Mouse (Mus musculus) spleen, adult 18-20 months (tissue): ENCODE measurements at regions not wholly inside any gene's neighbourhood (a gene's known extent, or its start where the extent isn't known, plus 50 kb on each side); places are given as distances from the start of the nearest gene placed in this dataset.
"Not testable (repeated sequence)": the region's sequence is repeated elsewhere in the genome, so short reads cannot be mapped to it uniquely, and the experiment has no call there.

Experiments used
- DNase-seq, 2 experiments: peaks; one replicate each; pipeline ENCODE4 v3.0.0; 2022; ENCODE audit warnings: mixed read lengths in 2 of 2

DNA sequence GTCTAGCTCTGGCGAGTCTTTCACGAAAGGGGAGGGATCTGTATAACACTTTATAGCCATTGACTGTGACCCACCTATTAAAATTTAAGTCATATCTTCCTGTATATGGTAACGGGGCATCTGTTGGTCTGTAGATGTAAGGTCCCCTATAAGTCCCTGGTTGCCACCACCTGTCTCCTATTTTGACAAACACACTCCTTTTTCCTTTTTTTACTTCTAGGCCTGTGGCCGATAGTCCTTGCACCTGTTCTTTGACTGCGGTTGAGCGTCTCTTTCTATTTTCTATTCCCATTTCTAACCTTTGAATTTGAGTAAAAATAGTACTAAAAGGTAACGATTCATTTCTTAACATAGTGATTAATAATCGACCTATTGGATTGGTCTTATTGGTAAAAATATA lies 1034.1 kb upstream of the Sel1l start:
- DNase-seq = not testable (repeated sequence)

DNA sequence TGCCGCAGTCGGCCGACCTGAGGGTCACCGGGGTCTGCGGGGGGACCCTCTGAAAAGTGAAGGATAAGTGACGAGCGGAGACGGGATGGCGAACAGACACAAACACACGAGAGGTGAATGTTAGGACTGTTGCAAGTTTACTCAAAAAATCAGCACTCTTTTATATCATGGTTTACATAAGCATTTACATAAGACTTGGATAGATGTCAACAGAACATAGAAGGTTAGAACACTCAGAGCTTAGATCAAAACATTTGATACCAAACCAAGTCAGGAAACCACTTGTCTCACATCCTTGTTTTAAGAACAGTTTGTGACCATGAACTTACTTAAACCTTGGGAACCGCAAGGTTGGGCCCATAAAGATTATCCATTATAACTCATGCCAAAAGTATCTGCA lies 1033.6 kb upstream of the Sel1l start:
- DNase-seq = not testable (repeated sequence)

DNA sequence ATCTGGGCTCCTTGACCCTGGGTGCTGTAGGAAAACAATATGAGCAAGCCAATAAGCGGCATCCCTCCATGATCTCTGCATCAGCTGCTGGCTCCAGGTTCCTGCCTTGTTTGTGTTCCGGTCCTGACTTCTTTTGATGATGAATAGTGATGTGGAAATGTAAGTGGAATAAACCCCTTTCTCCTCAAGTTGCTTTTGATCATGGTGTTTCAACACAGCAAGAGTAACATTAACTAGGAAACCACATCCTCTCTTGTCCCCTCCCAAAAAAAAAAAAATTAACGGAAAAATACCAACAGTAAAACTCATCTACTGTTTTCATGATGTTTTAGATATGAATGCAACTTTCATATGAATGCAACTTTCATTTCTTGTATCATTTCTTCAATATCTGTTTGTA lies 1024.6 kb upstream of the Sel1l start:
- no peak for DNase-seq

DNA sequence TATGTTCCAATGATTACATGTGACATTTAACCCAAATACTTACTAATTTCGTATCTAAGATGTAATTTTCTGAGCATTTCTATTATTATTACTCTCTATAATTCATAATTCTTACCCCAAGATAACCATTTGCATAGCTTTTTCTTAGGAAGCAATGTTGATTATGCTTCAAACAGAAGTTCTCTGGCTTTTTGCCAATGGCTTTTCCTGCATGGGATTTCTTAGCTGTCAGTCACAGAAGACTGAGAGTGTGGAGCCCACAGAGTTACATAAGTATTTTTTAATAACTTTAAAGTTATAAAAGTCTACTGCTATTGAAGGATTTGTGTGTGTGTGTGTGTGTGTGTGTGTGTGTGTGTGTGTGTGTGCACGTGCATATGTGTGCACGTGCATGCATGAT lies 1020.4 kb upstream of the Sel1l start:
- no peak for DNase-seq

DNA sequence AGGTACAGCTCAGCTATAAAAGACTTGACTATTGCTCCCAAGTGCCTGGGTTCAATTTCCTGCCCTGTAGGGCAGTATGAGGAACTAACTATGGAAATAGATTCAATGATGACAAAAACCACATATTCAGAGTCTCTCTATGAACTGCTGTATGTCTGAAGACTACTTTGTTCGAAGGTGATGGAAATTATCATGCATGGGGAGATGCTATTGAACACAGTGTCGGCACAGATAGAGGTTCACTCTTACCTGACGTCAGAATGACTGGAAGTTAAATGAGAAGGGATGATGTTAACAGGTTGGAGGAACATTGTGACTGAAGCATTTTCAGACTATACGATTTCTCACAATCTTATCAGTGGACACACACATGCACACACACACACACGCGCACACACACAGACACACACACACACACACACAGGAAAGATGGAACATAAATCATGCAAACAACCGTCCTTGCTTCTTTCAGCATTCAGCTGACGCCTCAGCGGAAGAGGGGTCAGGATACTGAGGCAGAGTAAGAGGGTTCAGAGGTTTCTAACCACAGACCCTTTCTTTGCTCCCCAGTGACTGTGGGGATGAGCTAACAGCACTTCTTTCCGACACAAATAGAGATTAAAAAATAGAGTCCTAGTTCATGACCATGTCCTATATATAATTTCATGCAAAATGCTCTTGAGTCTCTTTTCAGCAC lies 974.3 kb upstream of the Sel1l start:
- peak in 1 of 2 experiments; percentile 4 for DNase-seq

DNA sequence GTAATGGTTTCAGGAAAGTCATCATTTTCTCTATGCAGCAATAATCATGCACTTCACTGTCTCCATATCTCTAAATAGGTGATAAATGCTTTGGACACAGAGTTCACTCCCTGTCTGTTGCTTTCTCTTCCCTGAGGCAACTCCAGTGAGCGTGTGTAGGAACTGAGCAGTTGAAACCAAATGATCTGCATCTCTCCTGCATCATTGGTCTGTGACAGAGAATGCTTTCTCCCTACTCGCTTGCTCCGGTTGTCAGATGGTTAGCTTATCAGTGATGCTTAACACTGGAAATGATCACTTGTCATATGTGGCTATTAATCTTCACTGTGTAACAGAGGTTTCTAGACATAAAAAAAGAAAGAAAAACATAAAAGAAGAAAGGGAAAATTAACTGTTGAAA lies 969.7 kb upstream of the Sel1l start:
- DNase-seq = no peak

DNA sequence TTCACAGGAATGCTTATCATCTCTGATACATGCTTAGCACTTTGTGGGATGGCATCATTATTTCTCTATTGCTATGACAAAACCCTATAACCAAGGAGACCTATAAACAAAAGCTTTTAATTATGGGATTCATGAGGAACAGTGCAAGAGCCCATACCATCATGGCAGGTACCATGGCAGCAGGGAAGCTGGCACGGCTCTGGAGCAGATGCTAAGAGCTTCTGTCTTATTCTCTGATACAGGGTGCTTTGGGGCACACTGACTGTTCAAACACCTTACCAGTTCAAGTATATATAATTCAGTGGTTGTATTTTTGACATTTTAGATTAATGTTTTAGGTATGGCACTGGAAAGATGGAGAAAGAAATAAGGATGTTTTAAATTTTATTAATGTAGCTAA lies 952.2 kb upstream of the Sel1l start:
- no peak for DNase-seq

DNA sequence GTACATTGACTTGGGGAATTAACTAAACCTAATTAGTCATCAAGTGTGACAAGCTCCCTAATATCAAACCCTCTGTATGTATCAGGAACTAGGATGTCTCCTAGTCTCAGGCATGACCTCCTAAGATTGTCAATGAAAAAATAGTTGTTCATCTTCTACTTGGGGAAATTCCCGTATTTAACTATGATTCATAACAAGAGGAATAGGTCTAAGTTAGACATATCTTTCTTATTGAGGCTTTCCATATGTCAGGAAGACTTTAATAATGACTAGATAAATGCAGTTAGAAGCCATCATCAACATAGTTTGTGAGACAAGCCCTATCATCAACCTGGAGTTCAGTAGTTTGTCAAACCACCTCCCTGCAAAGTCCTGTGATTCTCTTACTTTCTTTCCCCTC lies 934.4 kb upstream of the Sel1l start:
- DNase-seq = no peak

DNA sequence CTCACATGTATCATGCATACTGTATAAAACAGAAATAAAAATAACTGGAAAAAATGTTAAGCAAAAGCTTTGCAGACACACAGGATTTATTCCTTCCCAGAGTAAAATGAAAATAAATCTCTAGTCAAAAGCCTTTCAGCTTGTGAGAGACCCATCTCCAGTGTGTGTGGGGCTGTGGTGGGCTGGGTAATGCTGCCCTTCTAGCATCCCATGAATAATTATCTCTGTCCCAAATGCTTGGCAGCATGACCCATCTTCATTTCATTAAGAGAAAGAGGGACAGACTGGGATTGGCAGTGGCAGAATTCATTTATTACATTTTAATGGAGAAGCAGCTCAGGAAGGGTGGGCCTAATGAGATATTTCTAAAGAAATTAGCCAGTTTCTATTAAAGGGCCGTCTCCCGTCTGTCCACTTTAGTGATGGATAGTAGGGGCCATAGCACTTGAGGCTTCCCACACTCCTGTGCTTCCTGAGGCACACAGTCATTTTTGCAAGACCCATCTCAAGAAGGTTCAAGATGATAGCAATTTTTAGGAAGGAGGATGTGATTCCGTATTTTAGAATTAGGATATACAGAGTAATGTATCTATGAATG lies 930.8 kb upstream of the Sel1l start:
- DNase-seq = no peak

DNA sequence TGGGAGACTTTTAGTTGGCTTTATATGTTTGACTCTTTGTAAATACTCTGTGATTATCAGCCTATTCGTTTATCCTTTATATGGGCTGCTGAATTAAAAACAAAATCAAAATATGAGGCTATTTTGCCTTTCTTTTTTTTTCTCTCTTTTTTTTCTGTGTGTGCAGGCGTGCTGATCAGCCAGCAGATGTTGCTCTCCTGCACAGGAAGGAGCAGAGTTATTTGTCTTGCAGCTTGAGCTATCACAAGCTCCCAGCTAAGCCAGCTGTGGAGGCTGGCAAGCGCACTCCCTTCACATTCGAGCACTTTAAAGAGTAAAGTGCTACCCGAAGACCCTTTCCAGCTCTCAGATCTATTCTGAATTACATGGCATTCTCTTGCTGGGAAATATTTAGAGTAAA lies 926.7 kb upstream of the Sel1l start:
- no peak for DNase-seq

DNA sequence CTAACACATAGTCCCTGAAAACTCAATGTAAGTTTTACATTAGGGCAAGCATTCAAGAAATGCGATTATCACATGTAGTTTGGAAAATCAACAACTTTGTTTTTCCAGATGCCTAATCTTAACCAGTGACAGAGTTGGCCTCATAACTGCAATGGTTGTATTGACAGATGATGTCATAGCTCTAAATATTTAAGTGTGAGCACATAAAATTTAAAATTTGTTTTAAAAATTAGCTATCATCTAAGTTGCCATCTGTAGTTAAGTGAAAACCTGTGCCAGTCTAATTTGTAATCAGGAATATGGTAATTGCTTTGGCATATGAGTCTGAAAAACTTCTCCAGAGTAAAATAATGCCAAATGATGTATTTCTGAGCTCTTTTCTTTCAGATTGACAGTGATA lies 899.6 kb upstream of the Sel1l start:
- DNase-seq = no peak

DNA sequence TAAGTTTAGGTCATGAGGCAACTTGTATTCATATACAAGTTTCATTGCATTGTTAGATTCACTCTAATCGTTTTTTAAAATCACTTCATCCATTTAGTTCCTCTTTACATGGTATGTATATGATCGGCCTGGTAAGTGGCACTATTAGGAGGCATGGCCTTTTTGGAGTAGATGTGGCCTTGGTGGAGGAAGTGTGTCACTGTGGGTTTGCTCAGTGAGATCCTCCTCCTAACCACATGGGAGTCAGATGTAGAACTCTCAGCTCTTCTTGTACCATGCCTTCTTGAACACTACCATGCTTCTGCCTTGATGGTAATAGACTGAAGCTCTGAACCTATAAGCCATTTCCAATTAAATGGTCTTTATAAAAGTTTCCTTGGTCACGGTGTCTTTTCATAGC lies 891.9 kb upstream of the Sel1l start:
- DNase-seq = no peak

DNA sequence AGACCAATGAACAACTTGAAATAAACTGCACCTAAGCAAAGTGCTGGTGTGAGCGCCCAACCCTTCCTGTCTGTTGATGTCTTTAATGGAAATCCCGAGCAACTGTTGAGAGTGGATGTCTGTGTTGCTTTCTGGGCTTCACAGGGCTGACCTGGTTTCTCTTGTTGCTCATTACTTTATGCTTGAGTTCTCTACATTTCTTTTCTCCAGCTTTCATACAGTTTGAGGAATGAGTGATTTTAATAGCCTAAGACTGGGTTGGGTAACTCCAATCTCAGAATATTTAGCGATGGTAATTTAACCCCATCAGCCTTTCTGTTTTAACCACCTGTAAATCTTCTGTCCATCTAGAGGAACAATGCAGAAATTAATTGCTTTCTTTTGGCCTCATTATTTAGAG lies 890.2 kb upstream of the Sel1l start:
- no peak for DNase-seq

DNA sequence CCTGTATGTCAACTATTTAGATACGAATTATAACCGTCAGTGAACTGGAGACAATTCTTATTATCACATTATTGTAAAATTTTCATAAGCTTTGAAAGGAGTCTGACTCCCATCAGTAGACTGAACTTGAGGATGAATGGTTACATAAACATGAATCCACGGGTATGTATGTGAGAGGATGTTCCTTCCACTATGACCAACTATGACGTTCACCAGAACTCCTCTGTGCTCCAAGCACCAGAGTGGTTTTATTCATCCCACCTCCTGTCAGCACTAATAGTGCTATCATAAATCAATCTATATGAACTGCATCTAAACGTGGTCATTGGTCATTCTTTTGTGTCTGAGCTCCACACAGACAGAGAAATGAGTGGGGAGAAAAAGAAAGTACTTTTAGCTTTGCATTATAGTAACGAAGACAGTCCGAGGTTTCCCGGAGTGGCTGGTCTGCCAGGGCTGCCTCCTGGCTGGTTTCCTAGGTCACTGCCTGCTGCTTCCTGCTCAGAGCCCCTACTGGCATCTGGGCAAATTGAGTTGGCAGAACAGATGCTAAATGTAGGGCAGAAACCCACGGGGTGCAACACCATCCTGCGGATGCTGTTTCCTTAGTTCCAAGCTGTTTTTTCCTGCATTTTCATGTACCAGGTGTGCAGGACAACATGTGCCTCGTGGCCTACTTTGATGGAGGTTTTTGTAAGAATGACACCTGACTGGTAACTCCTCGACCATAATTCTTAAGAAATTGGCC lies 888.8 kb upstream of the Sel1l start:
- no peak for DNase-seq

DNA sequence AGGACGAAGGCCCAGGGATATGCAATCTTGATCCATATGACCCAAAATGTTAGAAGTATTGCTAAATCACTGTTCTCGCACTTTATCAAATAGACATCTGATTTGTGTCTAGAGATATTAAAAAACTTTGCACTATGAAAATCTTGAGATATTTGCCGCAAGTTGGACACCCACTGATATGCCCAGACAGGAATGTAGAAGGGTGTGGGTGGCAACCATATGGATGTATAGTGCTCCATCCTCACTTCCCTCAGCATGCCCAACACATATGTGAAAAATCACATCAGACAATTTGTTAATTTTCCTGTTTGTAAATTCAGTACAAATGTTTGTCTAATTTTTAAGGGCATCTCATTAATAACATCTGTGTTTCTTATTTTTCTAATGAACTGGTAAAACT lies 874.1 kb upstream of the Sel1l start:
- DNase-seq = no peak

DNA sequence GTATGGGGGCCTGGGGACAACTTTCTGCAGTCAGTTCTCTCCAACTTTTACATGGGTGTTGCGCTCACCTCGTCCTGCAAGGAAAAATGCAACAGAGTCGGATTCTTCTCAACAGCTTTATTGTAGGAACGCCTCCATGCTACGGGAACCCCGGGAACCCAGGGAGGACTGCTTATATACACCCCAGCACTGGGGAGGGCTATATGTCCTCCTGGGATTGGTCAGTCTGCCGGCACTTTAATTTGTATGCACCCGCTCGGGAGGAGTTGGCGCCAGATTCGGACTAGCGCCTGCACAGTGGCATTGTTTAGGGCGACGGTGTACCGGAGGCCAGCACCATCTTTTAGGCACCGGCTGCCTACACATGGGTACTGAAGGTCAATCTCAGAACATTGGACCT lies 864.5 kb upstream of the Sel1l start:
- no peak for DNase-seq

DNA sequence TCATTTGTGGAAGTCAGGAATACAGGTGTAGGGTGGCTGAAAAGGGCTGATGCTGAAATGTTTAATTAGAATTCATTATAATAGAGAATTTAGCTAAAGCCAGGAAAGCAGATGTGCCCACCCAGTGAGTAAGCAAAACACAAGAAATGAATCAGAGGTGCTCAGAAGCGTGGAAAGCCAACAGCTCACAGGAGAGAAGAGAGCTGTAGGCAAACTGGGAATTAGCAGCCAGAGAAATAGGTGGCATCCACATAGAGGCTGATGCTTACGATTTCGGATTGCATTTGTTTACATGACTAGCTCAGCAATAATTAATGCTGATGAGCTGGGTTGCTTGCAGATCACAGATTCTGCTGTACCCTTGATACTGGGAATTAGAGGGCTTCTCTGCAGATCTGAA lies 859.5 kb upstream of the Sel1l start:
- DNase-seq = no peak

DNA sequence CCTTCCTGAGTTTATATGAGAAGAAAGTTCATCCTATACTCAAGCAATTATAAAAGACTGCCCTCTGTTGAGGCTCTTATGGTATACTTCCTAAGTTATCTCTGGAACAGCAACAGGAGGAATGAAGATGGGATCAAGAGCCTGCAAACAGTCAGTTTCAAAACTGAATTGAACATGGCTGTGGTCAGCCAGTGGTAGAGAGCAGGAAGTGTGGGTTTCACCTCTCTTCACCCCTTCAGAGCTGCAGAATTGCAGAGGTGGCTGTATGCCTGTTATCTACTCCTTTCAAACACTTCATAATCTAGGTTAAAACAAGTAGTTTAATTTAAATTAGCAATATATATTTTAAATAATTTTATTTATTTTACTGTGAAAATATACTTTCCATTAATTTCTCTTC lies 854.8 kb upstream of the Sel1l start:
- no peak for DNase-seq

DNA sequence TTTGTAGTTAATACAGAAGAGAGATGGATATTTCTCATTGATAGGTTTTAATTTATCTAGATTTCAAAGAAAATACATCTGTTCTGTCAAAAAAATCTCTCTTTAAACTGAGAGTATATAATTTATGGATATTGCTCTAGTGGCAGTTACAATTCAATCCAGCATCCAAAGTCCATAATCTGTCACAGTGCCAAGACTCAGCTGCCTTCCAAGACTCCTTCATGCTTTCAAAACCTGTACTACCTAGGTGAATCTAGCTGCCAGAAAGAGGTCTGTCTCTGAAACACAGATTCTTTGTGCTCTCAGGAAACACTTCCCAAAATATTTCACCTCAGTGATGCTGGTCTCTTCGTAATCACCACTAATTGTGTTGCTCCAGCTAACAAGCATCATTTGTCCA lies 844.0 kb upstream of the Sel1l start:
- no peak for DNase-seq

DNA sequence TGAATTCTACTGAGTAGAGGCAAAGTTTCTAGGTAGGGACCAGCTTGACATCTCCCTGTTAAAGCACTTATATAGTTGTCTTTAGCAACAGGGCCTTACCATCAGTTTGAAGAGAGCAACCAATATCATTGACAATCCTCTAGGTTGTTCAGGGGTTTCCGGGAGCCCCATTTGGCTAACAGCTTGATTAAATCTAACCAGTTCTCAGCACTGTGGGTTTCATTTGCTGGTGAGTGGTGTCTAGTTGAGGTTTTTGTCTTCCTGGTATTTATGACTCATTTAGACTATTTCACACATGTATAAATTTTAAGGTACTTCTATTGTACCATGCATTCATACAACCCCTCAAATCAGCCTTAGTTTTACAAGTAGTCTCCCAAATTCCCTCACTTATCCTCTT lies 823.4 kb upstream of the Sel1l start:
- DNase-seq = no peak

DNA sequence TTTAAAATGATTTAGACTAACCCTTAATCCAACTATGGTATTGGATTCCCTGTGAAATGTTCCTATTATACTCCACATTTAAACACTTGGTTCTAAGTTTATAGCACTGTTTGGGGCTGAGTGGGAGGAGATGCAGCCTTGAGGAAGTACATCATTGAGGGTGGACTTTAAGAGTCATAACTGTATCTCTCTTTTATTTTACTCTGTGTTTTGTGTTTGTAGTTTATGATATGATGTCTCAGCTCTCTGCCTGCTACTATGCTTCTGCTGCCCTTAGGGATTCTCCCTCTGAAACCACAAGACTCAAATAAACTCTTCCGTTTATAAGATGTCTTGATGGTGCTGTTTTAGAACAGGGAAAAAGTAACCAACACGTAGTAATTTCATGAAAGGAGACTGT lies 797.7 kb upstream of the Sel1l start:
- no peak for DNase-seq

DNA sequence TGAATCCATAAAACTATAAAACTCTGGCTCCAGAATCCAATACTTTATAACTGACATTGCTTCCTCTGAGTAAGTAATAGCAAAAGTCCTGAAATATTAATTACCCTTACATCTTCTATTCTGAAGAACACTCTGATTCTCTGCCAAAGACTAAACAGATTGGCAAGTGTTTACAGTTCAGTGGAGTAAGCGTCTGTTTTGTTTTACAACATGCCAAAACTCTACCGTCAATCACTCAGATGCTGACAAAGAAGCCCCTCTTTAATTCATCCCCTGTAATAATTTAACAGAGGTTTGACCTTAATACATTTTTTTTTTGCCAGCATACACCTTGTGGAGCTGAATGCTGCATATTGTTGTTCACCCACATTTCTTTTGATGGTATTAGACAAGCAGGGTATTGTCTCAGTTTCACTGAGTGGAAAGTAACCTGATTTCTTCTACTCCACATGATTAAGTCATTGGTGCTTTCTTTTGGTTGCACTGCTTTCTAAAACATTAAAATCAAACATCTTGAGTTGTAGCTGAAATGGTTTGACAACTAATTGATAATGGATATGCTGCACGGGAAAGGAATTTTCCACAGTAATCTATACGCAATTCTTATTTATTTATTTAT lies 796.2 kb upstream of the Sel1l start:
- no peak for DNase-seq

DNA sequence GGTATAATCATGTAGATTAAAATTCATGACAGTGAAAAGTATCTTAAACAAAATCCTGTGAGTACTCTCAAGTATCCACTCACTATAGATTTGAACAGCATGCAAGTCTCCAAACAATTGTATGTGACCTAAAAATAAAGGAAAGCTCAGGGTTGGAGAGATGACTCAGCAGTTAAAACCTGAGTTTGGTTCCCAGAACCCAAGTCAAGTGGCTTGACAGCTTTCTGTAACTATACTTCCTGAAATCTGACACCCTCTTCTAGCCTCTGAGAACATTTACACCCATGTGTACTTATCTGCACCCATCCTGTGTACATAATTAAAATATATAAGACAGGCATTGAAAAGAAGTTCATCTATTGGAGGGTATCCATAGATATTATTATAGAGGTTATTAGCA lies 770.2 kb upstream of the Sel1l start:
- DNase-seq = no peak

DNA sequence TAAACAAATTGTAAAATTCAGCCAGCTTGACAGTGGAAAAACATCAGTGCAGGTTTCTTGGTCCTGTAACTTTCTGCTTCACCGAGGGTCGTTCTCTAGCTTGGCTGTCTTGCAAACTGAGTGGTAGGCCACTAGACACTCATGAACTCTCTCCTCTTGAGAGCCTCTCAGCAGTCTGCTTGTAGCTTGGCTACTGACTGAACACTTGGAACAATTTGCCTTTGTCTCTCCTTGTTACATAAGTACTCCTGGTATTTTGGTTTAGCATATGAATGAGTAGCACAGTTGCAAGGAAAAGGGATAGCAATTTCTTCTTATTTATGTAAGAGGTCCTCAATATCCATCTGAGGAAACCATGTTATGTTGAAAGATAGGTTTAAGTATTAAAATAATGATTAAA lies 769.6 kb upstream of the Sel1l start:
- DNase-seq = no peak
